Mouse (Mus musculus): ENCODE data around the gene Bcas3. TPM values are rescaled to one million over a fixed set of nuclear protein-coding genes. Genes with fewer than 3 reads are reported as not detected.

Gene Bcas3
- polyA plus RNA-seq, 1 experiment from 2014 or later, result 26.5 TPM

DNA sequence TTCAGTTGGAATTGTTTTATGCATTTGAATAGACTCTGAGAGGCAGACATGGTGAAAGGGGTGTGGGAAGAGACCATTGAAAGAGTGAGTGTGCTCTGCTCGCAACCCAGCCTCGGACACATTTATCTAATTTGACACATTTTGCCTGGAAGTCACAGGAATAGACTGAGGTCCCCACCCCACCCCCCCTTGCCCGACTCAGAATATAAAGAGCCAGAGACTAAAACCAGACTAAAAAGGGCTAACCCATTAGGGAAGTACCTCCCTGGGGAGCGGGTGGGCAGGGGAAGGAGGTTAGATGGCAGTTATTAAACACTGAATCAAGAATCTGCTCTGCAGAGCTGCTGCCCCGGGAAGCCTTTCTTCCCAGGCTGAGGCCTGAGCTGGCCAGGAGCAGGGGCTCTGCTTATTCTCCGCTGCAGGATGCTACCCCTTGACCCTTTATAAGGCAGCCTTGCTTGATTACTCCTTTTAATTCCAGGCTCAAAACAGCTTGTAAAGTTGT lies 367.4 kb downstream of the Bcas3 start:
- Histone ChIP-seq H3K4me3 (no peak overlapping the region), H3K36me3 (no peaks in the 10 kb centered on the region), H3K9me3 (replicated peaks) (no peaks in the 10 kb centered on the region), H3K4me1 (peaks cover 49% of the 10 kb centered on the region), H3K27ac (peak overlapping the region; percentile 70), H3K27me3 (ENCODE audit: low read depth, poor library complexity, severe bottlenecking) (peaks cover 80% of the 10 kb centered on the region)
- 2% methylated on average over 6 of the region's 6 CpGs for WGBS
- peak; percentile 59 for DNase-seq (ENCODE audit: low spot score)

- H3K9me3 ChIP-seq (replicated peaks), result no peaks in the 10 kb centered on the region
- H3K27me3 ChIP-seq (ENCODE audit: low read depth, poor library complexity, severe bottlenecking), result peaks cover 81% of the 10 kb centered on the region
- no peaks in the 10 kb centered on the region for H3K36me3 ChIP-seq
- no peak overlapping the region for H3K4me3 ChIP-seq
- H3K27ac ChIP-seq, result no peak overlapping the region
- H3K4me1 ChIP-seq, result peaks cover 35% of the 10 kb centered on the region
- 91% methylated on average over 4 of the region's 4 CpGs for WGBS
- no peak for DNase-seq (ENCODE audit: low spot score)
Observed at GRCm38 (mm10) chr11:85721986-85722385, 369.0 kb downstream of the Bcas3 start.

DNA sequence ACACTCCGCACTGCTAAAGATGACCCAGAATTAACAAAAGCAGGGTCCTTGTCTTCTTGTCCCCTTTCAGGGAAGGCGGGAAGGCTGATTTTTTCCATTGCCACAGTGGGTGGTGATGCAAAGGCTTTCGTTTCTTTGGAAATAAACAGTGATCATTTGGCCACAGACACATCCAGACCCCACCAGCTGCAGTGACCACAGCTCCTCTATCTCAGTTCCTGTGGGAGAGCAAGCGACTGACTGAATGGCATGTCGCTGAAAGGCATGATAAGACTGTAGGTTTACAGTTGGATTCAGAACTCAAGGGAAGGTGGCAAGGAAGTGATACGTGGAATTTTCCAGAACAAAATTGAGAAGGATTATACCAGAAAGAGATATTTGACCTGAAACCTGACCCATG lies 371.2 kb downstream of the Bcas3 start:
- no peaks in the 10 kb centered on the region for H3K36me3 ChIP-seq
- peaks cover 79% of the 10 kb centered on the region for H3K27me3 ChIP-seq (ENCODE audit: low read depth, poor library complexity, severe bottlenecking)
- no peak overlapping the region for H3K27ac ChIP-seq
- no peak for DNase-seq (ENCODE audit: low spot score)
- 87% methylated on average over 6 of the region's 6 CpGs for WGBS
- no peaks in the 10 kb centered on the region for H3K9me3 ChIP-seq (replicated peaks)
- H3K4me1 ChIP-seq, result peaks cover 27% of the 10 kb centered on the region
- H3K4me3 ChIP-seq, result no peak overlapping the region

GRCm38 (mm10) chr11:85729725-85730124 lies 376.8 kb downstream of the Bcas3 start:
- 72% methylated on average over 2 of the region's 2 CpGs for WGBS
- H3K27ac ChIP-seq, result no peak overlapping the region
- H3K36me3 ChIP-seq, result no peaks in the 10 kb centered on the region
- DNase-seq (ENCODE audit: low spot score), result no peak
- H3K27me3 ChIP-seq (ENCODE audit: low read depth, poor library complexity, severe bottlenecking), result peaks cover 92% of the 10 kb centered on the region
- H3K4me3 ChIP-seq, result no peak overlapping the region
- no peaks in the 10 kb centered on the region for H3K9me3 ChIP-seq (replicated peaks)
- H3K4me1 ChIP-seq, result peaks cover 23% of the 10 kb centered on the region

GRCm38 (mm10) chr11:85732462-85733012 lies 379.6 kb downstream of the Bcas3 start:
- WGBS, result 67% methylated on average over 4 of the region's 4 CpGs
- Histone ChIP-seq H3K9me3 (replicated peaks) (no peaks in the 10 kb centered on the region), H3K36me3 (no peaks in the 10 kb centered on the region), H3K4me1 (peaks cover 51% of the 10 kb centered on the region), H3K4me3 (no peak overlapping the region), H3K27me3 (ENCODE audit: low read depth, poor library complexity, severe bottlenecking) (peaks cover 86% of the 10 kb centered on the region), H3K27ac (no peak overlapping the region)
- no peak for DNase-seq (ENCODE audit: low spot score)

- H3K9me3 ChIP-seq (replicated peaks), result no peaks in the 10 kb centered on the region
- H3K4me3 ChIP-seq, result no peak overlapping the region
- H3K4me1 ChIP-seq, result peaks cover 61% of the 10 kb centered on the region
- peak overlapping the region; percentile 44; the same call in 1 of the 2 replicates for H3K27ac ChIP-seq
- no peak for DNase-seq (ENCODE audit: low spot score)
- H3K36me3 ChIP-seq, result no peaks in the 10 kb centered on the region
- 24% methylated on average over 3 of the region's 3 CpGs for WGBS
- peaks cover 77% of the 10 kb centered on the region for H3K27me3 ChIP-seq (ENCODE audit: low read depth, poor library complexity, severe bottlenecking)
Observed at GRCm38 (mm10) chr11:85733577-85733976, 380.6 kb downstream of the Bcas3 start.

GRCm38 (mm10) chr11:85734317-85735211 lies 381.6 kb downstream of the Bcas3 start:
- WGBS, result 21% methylated on average over 7 of the region's 7 CpGs
- peaks cover 71% of the 10 kb centered on the region for H3K4me1 ChIP-seq

DNA sequence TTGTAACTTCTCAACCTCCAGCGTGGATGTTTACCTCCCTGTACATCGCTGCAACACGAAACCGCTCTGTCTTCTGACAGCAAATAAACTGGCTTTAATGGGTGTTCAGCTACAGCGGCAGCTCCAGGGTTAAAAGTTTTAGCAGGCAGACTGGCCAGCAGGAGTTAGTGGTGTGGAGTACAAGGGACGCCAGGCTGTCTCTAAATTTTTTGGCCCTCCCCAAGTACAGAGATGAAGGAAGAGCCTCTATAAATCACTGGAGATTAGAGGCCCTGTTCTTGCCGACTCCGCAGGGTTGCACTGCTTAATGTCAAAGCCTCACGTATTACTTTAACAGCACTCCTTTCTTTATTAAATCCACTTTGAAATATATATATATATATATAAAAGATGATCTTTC lies 384.3 kb downstream of the Bcas3 start:
- Histone ChIP-seq H3K4me3 (0 out of 2 replicates have a peak overlapping the region, but pooled peaks have one; percentile 1), H3K9me3 (replicated peaks) (no peaks in the 10 kb centered on the region), H3K36me3 (no peaks in the 10 kb centered on the region), H3K27me3 (ENCODE audit: low read depth, poor library complexity, severe bottlenecking) (peaks cover 73% of the 10 kb centered on the region), H3K27ac (0 out of 2 replicates have a peak overlapping the region, but pooled peaks have one; percentile 44), H3K4me1 (peaks cover 86% of the 10 kb centered on the region)
- DNase-seq (ENCODE audit: low spot score), result peak; percentile 61
- WGBS, result 8% methylated on average over 9 of the region's 9 CpGs

More at GRCm38 (mm10) chr11:85734317-85735211, 381.6 kb downstream of the Bcas3 start:
- H3K4me3 ChIP-seq, result no peak overlapping the region
- H3K9me3 ChIP-seq (replicated peaks), result no peaks in the 10 kb centered on the region
- no peak for DNase-seq (ENCODE audit: low spot score)
- no peaks in the 10 kb centered on the region for H3K36me3 ChIP-seq
- peaks cover 77% of the 10 kb centered on the region for H3K27me3 ChIP-seq (ENCODE audit: low read depth, poor library complexity, severe bottlenecking)
- H3K27ac ChIP-seq, result 0 out of 2 replicates have a peak overlapping the region, but pooled peaks have one; percentile 1

DNA sequence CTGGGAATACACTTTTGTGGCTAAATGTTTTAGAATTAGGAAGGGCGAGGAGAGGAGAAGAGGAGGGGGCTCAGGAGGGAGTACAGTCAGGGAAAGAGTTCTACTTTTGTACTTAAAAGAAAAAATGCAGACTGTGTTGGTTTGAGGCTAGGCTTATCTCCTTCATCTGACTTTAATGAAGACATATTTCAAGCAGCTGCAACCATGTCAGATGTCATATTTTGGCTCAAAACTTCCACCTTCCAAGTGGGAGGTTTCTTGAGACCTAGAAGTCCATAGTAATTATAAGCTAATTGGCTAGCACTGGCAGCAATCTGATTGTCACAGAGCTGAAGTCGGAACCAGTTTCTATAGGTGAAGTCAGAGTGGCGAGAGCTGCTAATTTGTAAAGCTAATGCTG lies 384.9 kb downstream of the Bcas3 start:
- Histone ChIP-seq H3K27me3 (ENCODE audit: low read depth, poor library complexity, severe bottlenecking) (peaks cover 73% of the 10 kb centered on the region), H3K36me3 (no peaks in the 10 kb centered on the region)

GRCm38 (mm10) chr11:85738585-85738984 lies 385.6 kb downstream of the Bcas3 start:
- H3K27me3 ChIP-seq (ENCODE audit: low read depth, poor library complexity, severe bottlenecking), result peaks cover 73% of the 10 kb centered on the region

More for the DNA sequence above, 384.9 kb downstream of the Bcas3 start:
- Histone ChIP-seq H3K9me3 (replicated peaks) (no peaks in the 10 kb centered on the region), H3K27ac (peak overlapping the region; percentile 66; the same call in 1 of the 2 replicates), H3K4me3 (0 out of 2 replicates have a peak overlapping the region, but pooled peaks have one; percentile 13), H3K4me1 (peaks cover 87% of the 10 kb centered on the region)
- DNase-seq (ENCODE audit: low spot score), result no peak
- 15% methylated on average over 3 of the region's 3 CpGs for WGBS

GRCm38 (mm10) chr11:85739266-85739977 lies 386.5 kb downstream of the Bcas3 start:
- H3K9me3 ChIP-seq (replicated peaks), result no peaks in the 10 kb centered on the region
- 0 out of 2 replicates have a peak overlapping the region, but pooled peaks have one; percentile 12 for H3K4me3 ChIP-seq
- DNase-seq (ENCODE audit: low spot score), result no peak
- H3K4me1 ChIP-seq, result peaks cover 73% of the 10 kb centered on the region
- 40% methylated on average over 6 of the region's 6 CpGs for WGBS
- peaks cover 76% of the 10 kb centered on the region for H3K27me3 ChIP-seq (ENCODE audit: low read depth, poor library complexity, severe bottlenecking)
- H3K36me3 ChIP-seq, result no peaks in the 10 kb centered on the region
- H3K27ac ChIP-seq, result peak overlapping the region; percentile 66

More at GRCm38 (mm10) chr11:85738585-85738984, 385.6 kb downstream of the Bcas3 start:
- DNase-seq (ENCODE audit: low spot score), result no peak
- WGBS, result 18% methylated on average over 5 of the region's 5 CpGs
- no peak overlapping the region for H3K4me3 ChIP-seq
- H3K27ac ChIP-seq, result peak overlapping the region; percentile 66; the same call in 1 of the 2 replicates
- no peaks in the 10 kb centered on the region for H3K9me3 ChIP-seq (replicated peaks)
- H3K36me3 ChIP-seq, result no peaks in the 10 kb centered on the region
- H3K4me1 ChIP-seq, result peaks cover 81% of the 10 kb centered on the region

DNA sequence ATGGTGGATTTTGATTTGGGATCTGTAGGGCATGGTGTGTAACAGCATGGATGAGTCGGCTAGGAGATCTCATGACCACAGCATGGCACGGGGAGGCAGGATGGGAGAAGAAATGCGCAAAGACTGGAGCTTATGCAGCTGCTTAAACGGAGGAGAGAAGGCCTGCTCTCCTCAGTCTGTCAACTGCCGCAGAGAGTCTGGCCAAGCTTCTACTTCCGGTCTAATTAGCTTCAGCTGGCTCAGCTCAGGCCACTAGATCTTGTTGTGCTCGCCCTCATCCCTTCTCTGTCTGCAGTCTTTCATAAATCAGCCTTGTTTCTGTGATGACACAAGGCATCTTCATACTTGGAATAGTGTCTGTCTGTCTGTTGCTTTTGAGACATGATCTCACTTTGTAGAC lies 393.4 kb downstream of the Bcas3 start:
- Histone ChIP-seq H3K27me3 (ENCODE audit: low read depth, poor library complexity, severe bottlenecking) (peaks cover 81% of the 10 kb centered on the region), H3K27ac (peak overlapping the region; percentile 79), H3K36me3 (no peaks in the 10 kb centered on the region), H3K4me1 (peaks cover 25% of the 10 kb centered on the region), H3K4me3 (no peak overlapping the region), H3K9me3 (replicated peaks) (no peaks in the 10 kb centered on the region)
- DNase-seq (ENCODE audit: low spot score), result peak; percentile 49
- 41% methylated on average over 7 of the region's 7 CpGs for WGBS

All from limb, embryonic 10.5 days (tissue).